Mouse (Mus musculus) MN1 (cell line): ENCODE measurements around the gene Yap1.
"Not testable (repeated sequence)": the region's sequence is repeated elsewhere in the genome, so short reads cannot be mapped to it uniquely, and the experiment has no call there.

ENCODE experiments used
- DNase-seq: peaks from one replicate; pipeline ENCODE4 v3.0.0-alpha.2; 2016; ENCODE audit warnings: low spot score

Gene Yap1

GRCm38 (mm10) chr9:7913953-7914352 lies 90.4 kb downstream of the Yap1 start:
- DNase-seq: no peak

- no peak for DNase-seq
Measured at GRCm38 (mm10) chr9:7907351-7907985, 96.9 kb downstream of the Yap1 start.

GRCm38 (mm10) chr9:7906564-7906963 lies 97.8 kb downstream of the Yap1 start:
- DNase-seq: no peak

- DNase-seq: no peak
Measured at GRCm38 (mm10) chr9:7903825-7904224, 100.6 kb downstream of the Yap1 start.

GRCm38 (mm10) chr9:7903262-7903661 lies 101.1 kb downstream of the Yap1 start:
- DNase-seq: no peak

- DNase-seq: no peak
Measured at GRCm38 (mm10) chr9:7902311-7902710, 102.1 kb downstream of the Yap1 start.

- no peak for DNase-seq
Measured at GRCm38 (mm10) chr9:7900965-7901364, 103.4 kb downstream of the Yap1 start.

GRCm38 (mm10) chr9:7897502-7897901 lies 106.9 kb downstream of the Yap1 start:
- DNase-seq: peak; percentile 33

GRCm38 (mm10) chr9:7891796-7892195 lies 112.6 kb downstream of the Yap1 start:
- DNase-seq: not testable (repeated sequence)

GRCm38 (mm10) chr9:7891177-7891576 lies 113.2 kb downstream of the Yap1 start:
- DNase-seq: no peak

GRCm38 (mm10) chr9:7884346-7884745 lies 120.0 kb downstream of the Yap1 start:
- DNase-seq: no peak

GRCm38 (mm10) chr9:7882304-7882865 lies 122.0 kb downstream of the Yap1 start:
- no peak for DNase-seq
